Mouse (Mus musculus): ENCODE data around the gene Tmem94. TPM values are rescaled to one million over a fixed set of nuclear protein-coding genes. Genes with fewer than 3 reads are reported as not detected.
A peak's percentile ranks its signal among the peaks of the same experiment; 100 is the strongest.

Tmem94 gene
- polyA plus RNA-seq, 1 experiment, result 80.1 TPM

GRCm38 (mm10) chr11:115792353-115792752 is 27.1 kb downstream of the Tmem94 start:
- H3K36me3 ChIP-seq (ENCODE audit: control insufficient read depth, insufficient read depth, low read length), result no peaks in the 10 kb centered on the region; the same call in 1 of the 2 replicates

DNA sequence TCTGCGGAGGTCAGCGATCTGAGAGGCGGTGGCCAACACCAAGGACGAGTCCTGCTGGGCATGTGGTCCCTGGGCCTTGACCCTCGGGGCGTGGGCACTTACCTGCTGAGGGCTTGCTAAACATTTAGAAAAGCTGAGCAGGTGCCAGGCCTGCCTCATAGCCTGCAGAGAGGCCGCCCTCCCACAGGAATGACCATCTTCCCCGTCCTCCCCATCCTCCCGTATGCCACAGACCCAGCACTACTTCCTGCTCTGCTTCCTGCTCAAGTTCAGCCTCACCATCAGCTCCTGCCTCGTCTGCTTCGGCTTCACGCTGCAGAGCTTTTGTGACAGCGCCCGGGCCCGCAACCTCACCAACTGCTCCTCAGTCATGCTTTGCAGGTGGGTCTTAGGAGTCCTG is 31.7 kb downstream of the Tmem94 start:
- TF ChIP-seq POLR2A (IDR thresholded peaks at IDR 0.05; ENCODE audit: control insufficient read depth, low read depth, low read length) (no peak), CTCF (IDR thresholded peaks at IDR 0.05; ENCODE audit: control insufficient read depth, insufficient read depth, insufficient replicate concordance, low read depth, low read length) (no peak)
- no peak overlapping the region for H3K4me3 ChIP-seq (ENCODE audit: control insufficient read depth, low read depth, low read length)
- H3K36me3 ChIP-seq (ENCODE audit: control insufficient read depth, insufficient read depth, low read length), result no peaks in the 10 kb centered on the region; the same call in none of the 2 replicates
- no peak overlapping the region for H3K27ac ChIP-seq (ENCODE audit: control insufficient read depth, insufficient read depth, low read depth, low read length)
- H3K4me1 ChIP-seq (ENCODE audit: control insufficient read depth, insufficient read depth, low read length), result no peaks in the 10 kb centered on the region
- no peaks in the 10 kb centered on the region for H3K27me3 ChIP-seq (ENCODE audit: control insufficient read depth, insufficient read depth, low read length)

More at GRCm38 (mm10) chr11:115792353-115792752, 27.1 kb downstream of the Tmem94 start:
- H3K27me3 ChIP-seq (ENCODE audit: control insufficient read depth, insufficient read depth, low read length), result no peaks in the 10 kb centered on the region
- H3K4me3 ChIP-seq (ENCODE audit: control insufficient read depth, low read depth, low read length), result no peak overlapping the region
- TF ChIP-seq CTCF (IDR thresholded peaks at IDR 0.05; ENCODE audit: control insufficient read depth, insufficient read depth, insufficient replicate concordance, low read depth, low read length) (no peak), POLR2A (IDR thresholded peaks at IDR 0.05; ENCODE audit: control insufficient read depth, low read depth, low read length) (no peak)
- no peak overlapping the region for H3K27ac ChIP-seq (ENCODE audit: control insufficient read depth, insufficient read depth, low read depth, low read length)
- no peaks in the 10 kb centered on the region for H3K4me1 ChIP-seq (ENCODE audit: control insufficient read depth, insufficient read depth, low read length)

- no peak overlapping the region for H3K4me3 ChIP-seq (ENCODE audit: control insufficient read depth, low read depth, low read length)
- no peaks in the 10 kb centered on the region; the same call in none of the 2 replicates for H3K36me3 ChIP-seq (ENCODE audit: control insufficient read depth, insufficient read depth, low read length)
- H3K27me3 ChIP-seq (ENCODE audit: control insufficient read depth, insufficient read depth, low read length), result no peaks in the 10 kb centered on the region
- TF ChIP-seq CTCF (IDR thresholded peaks at IDR 0.05; ENCODE audit: control insufficient read depth, insufficient read depth, insufficient replicate concordance, low read depth, low read length) (no peak), POLR2A (IDR thresholded peaks at IDR 0.05; ENCODE audit: control insufficient read depth, low read depth, low read length) (no peak)
- H3K27ac ChIP-seq (ENCODE audit: control insufficient read depth, insufficient read depth, low read depth, low read length), result no peak overlapping the region
- no peaks in the 10 kb centered on the region for H3K4me1 ChIP-seq (ENCODE audit: control insufficient read depth, insufficient read depth, low read length)
These were observed 32.4 kb downstream of the Tmem94 start for GRCm38 (mm10) chr11:115797665-115798064.

- no peaks in the 10 kb centered on the region; the same call in 1 of the 2 replicates for H3K36me3 ChIP-seq (ENCODE audit: control insufficient read depth, insufficient read depth, low read length)
- no peaks in the 10 kb centered on the region for H3K4me1 ChIP-seq (ENCODE audit: control insufficient read depth, insufficient read depth, low read length)
- TF ChIP-seq CTCF (IDR thresholded peaks at IDR 0.05; ENCODE audit: control insufficient read depth, insufficient read depth, insufficient replicate concordance, low read depth, low read length) (no peak), POLR2A (IDR thresholded peaks at IDR 0.05; ENCODE audit: control insufficient read depth, low read depth, low read length) (no peak)
- no peak overlapping the region for H3K27ac ChIP-seq (ENCODE audit: control insufficient read depth, insufficient read depth, low read depth, low read length)
- H3K27me3 ChIP-seq (ENCODE audit: control insufficient read depth, insufficient read depth, low read length), result no peaks in the 10 kb centered on the region
- no peak overlapping the region for H3K4me3 ChIP-seq (ENCODE audit: control insufficient read depth, low read depth, low read length)
These were observed 35.7 kb downstream of the Tmem94 start for GRCm38 (mm10) chr11:115800981-115801380.

- Histone ChIP-seq H3K27ac (ENCODE audit: control insufficient read depth, insufficient read depth, low read depth, low read length) (no peak overlapping the region), H3K36me3 (ENCODE audit: control insufficient read depth, insufficient read depth, low read length) (no peaks in the 10 kb centered on the region; the same call in 1 of the 2 replicates), H3K4me3 (ENCODE audit: control insufficient read depth, low read depth, low read length) (no peak overlapping the region), H3K4me1 (ENCODE audit: control insufficient read depth, insufficient read depth, low read length) (no peaks in the 10 kb centered on the region), H3K27me3 (ENCODE audit: control insufficient read depth, insufficient read depth, low read length) (no peaks in the 10 kb centered on the region)
- TF ChIP-seq CTCF (IDR thresholded peaks at IDR 0.05; ENCODE audit: control insufficient read depth, insufficient read depth, insufficient replicate concordance, low read depth, low read length) (no peak), POLR2A (IDR thresholded peaks at IDR 0.05; ENCODE audit: control insufficient read depth, low read depth, low read length) (no peak)
These were observed 38.0 kb downstream of the Tmem94 start for GRCm38 (mm10) chr11:115803072-115803709.

- Histone ChIP-seq H3K27me3 (ENCODE audit: control insufficient read depth, insufficient read depth, low read length) (no peaks in the 10 kb centered on the region), H3K36me3 (ENCODE audit: control insufficient read depth, insufficient read depth, low read length) (no peaks in the 10 kb centered on the region), H3K27ac (ENCODE audit: control insufficient read depth, insufficient read depth, low read depth, low read length) (no peak overlapping the region), H3K4me1 (ENCODE audit: control insufficient read depth, insufficient read depth, low read length) (no peaks in the 10 kb centered on the region), H3K4me3 (ENCODE audit: control insufficient read depth, low read depth, low read length) (no peak overlapping the region)
- TF ChIP-seq CTCF (IDR thresholded peaks at IDR 0.05; ENCODE audit: control insufficient read depth, insufficient read depth, insufficient replicate concordance, low read depth, low read length) (no peak), POLR2A (IDR thresholded peaks at IDR 0.05; ENCODE audit: control insufficient read depth, low read depth, low read length) (no peak)
These were observed 39.8 kb downstream of the Tmem94 start for GRCm38 (mm10) chr11:115805005-115805404.

DNA sequence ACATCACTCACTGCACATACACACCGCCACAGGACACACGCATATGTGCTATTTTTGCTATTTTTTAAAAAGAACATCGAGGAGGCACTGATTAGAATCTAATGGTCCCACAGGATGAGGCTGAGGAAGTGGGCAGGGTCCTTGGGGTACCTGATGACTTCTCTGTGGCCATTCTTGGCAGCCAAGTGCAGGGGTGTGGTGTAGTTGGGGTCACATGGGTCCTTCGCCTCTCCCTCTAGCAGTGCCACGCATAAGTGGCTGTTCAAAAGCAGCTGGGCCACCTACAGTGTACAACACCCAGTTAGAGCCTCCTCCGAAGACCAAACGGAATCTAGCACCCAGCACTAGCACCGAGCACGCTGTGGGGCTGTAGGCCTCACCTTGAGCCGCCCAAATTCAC is 40.9 kb downstream of the Tmem94 start:
- Histone ChIP-seq H3K4me3 (ENCODE audit: control insufficient read depth, low read depth, low read length) (peak overlapping the region; percentile 74), H3K4me1 (ENCODE audit: control insufficient read depth, insufficient read depth, low read length) (no peaks in the 10 kb centered on the region), H3K27me3 (ENCODE audit: control insufficient read depth, insufficient read depth, low read length) (no peaks in the 10 kb centered on the region), H3K36me3 (ENCODE audit: control insufficient read depth, insufficient read depth, low read length) (no peaks in the 10 kb centered on the region), H3K27ac (ENCODE audit: control insufficient read depth, insufficient read depth, low read depth, low read length) (no peak overlapping the region)
- TF ChIP-seq POLR2A (IDR thresholded peaks at IDR 0.05; ENCODE audit: control insufficient read depth, low read depth, low read length) (no peak), CTCF (IDR thresholded peaks at IDR 0.05; ENCODE audit: control insufficient read depth, insufficient read depth, insufficient replicate concordance, low read depth, low read length) (no peak)
